Mouse (Mus musculus) testis, postnatal 10 days (tissue): ENCODE results near the gene Psg26.
"Not testable (repeated sequence)": the region's sequence is repeated elsewhere in the genome, so short reads cannot be mapped to it uniquely, and the experiment has no call there.

Experiments
- DNase-seq: peaks from one replicate; pipeline ENCODE4 v3.0.0; 2021; ENCODE audit warnings: low spot score

Gene Psg26

GRCm38 (mm10) chr7:18484077-18484476 lies at the start of gene Psg26:
Psg26 (minus strand) TSS chr7:18484177.
- DNase-seq, result no peak

GRCm38 (mm10) chr7:18533420-18533819 lies 49.4 kb upstream of the Psg26 start:
- DNase-seq, result no peak

- DNase-seq, result no peak
Measured at GRCm38 (mm10) chr7:18532169-18532568, 48.2 kb upstream of the Psg26 start, which contains the start of gene Psg25. Psg25 (minus strand) TSS chr7:18532269.

- DNase-seq, result no peak
Measured at GRCm38 (mm10) chr7:18524668-18525067, 40.7 kb upstream of the Psg26 start.

GRCm38 (mm10) chr7:18512848-18513247 lies 28.9 kb upstream of the Psg26 start:
- not testable (repeated sequence) for DNase-seq

- not testable (repeated sequence) for DNase-seq
Measured at GRCm38 (mm10) chr7:18512417-18512816, 28.4 kb upstream of the Psg26 start.

GRCm38 (mm10) chr7:18511479-18511878 lies 27.5 kb upstream of the Psg26 start:
- DNase-seq, result peak; percentile 67

- not testable (repeated sequence) for DNase-seq
Measured at GRCm38 (mm10) chr7:18431941-18432340, 52.0 kb downstream of the Psg26 start, which contains the start of gene Psg28. Psg28 (minus strand) TSS chr7:18432041.
